In the genomic region with DNA sequence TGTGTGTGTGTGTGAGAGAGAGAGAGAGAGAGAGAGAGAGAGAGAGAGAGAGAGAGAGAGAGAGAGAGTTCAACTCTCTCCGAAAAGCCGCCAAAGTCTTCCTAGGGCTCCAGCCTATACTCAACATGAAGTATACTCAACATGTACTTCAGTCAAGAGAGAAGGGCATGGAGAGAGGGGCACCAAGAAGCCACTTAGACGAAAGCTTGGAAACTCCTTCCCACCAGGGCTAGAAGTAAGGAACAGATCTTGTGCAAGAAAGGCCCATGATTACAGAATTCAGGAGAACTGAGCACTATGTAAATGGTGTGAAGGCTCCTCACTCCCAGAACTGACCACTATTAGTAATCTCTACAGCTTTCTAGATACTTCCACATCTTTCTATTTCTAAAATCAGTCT, we compare ENCODE assay signal across 28 mouse cellular contexts.
"Had no signal": no experiment of that assay in that cellular context is flagged by ENCODE, and none has a peak within 500 bp of the region (broad histone marks: within the 10 kb centered on the region; RNA-seq: fewer than 3 reads in every experiment).

No protein-coding gene starts in this region.

- H3K9me3 ChIP-seq: embryonic facial prominence, embryonic 10.5 days; embryonic facial prominence, embryonic 12.5 days; embryonic facial prominence, embryonic 13.5 days; embryonic facial prominence, embryonic 15.5 days; forebrain, embryonic 10.5 days; forebrain, embryonic 12.5 days; forebrain, embryonic 13.5 days had no signal

- H3K4me3 ChIP-seq: embryonic facial prominence, embryonic 10.5 days; embryonic facial prominence, embryonic 12.5 days; embryonic facial prominence, embryonic 13.5 days; embryonic facial prominence, embryonic 15.5 days; erythroblast, embryonic 14.5 days; forebrain, embryonic 10.5 days; forebrain, embryonic 12.5 days; forebrain, embryonic 13.5 days; forebrain, embryonic 15.5 days; gastrocnemius, adult 2 months had no signal

- H3K36me3 ChIP-seq: embryonic facial prominence, embryonic 10.5 days; embryonic facial prominence, embryonic 12.5 days; embryonic facial prominence, embryonic 13.5 days; embryonic facial prominence, embryonic 15.5 days; forebrain, embryonic 10.5 days; forebrain, embryonic 12.5 days; forebrain, embryonic 15.5 days had no signal

- H3K4me2 ChIP-seq: embryonic facial prominence, embryonic 12.5 days; embryonic facial prominence, embryonic 13.5 days; embryonic facial prominence, embryonic 15.5 days; forebrain, embryonic 12.5 days; forebrain, embryonic 13.5 days; forebrain, embryonic 15.5 days had no signal

- ATAC-seq: forebrain, embryonic 13.5 days; forebrain, embryonic 14.5 days; forebrain, embryonic 15.5 days; forebrain, embryonic 16.5 days; forebrain, postnatal 0 days had no signal

- H3K27ac ChIP-seq: embryonic facial prominence, embryonic 10.5 days; embryonic facial prominence, embryonic 12.5 days; embryonic facial prominence, embryonic 13.5 days; embryonic facial prominence, embryonic 15.5 days; forebrain, embryonic 10.5 days; forebrain, embryonic 12.5 days; forebrain, embryonic 13.5 days; forebrain, embryonic 15.5 days; gastrocnemius, adult 2 months had no signal

- H3K4me1 ChIP-seq: embryonic facial prominence, embryonic 10.5 days; embryonic facial prominence, embryonic 12.5 days; embryonic facial prominence, embryonic 15.5 days; forebrain, embryonic 10.5 days; forebrain, embryonic 12.5 days; forebrain, embryonic 13.5 days; forebrain, embryonic 15.5 days had no signal

- H3K27me3 ChIP-seq: embryonic facial prominence, embryonic 12.5 days; embryonic facial prominence, embryonic 13.5 days; embryonic facial prominence, embryonic 15.5 days; forebrain, embryonic 12.5 days; forebrain, embryonic 13.5 days; forebrain, embryonic 15.5 days had no signal

- DNase-seq: cerebellum, adult 18-20 months; cerebellum, adult 2 months; cerebellum, adult 8-10 months; cerebellum, adult 9-10 months; cerebellum, adult 9-11 months; cerebellum, postnatal 10 days; cerebellum, postnatal 14 days; cerebellum, postnatal 25 days; cerebellum, postnatal 36 days; embryo, embryonic 11 days; forebrain, postnatal 0 days; gastrocnemius, adult 2 months; gastrocnemius, postnatal 10 days; gastrocnemius, postnatal 14 days; gastrocnemius, postnatal 25 days; gastrocnemius, postnatal 36 days; heart, adult 11 months had no signal

- H3K9ac ChIP-seq: embryonic facial prominence, embryonic 12.5 days; embryonic facial prominence, embryonic 13.5 days; embryonic facial prominence, embryonic 15.5 days; forebrain, embryonic 12.5 days; forebrain, embryonic 13.5 days; forebrain, embryonic 15.5 days; forebrain, postnatal 0 days had no signal
